Mouse (Mus musculus): Measurements from ENCODE around the gene Minos1.

Gene Minos1

DNA sequence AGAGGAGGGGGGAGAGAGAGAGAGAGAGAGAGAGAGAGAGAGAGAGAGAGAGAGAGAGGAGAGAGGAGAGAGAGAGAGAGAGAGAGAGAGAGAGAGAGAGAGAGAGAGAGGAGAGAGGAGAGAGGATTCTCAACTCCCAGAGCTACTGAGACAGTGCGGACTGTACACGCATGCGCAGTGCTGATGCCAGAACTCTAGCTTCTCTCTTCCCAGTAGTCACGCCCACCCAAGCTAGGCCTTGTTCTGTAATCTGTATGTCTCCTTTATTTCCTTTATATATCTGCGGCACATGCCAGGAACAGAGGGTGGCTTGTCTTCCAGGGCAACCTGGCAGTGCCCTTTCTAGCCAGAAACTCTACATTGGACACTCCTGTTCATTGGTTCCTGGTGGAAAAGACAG lies 66.1 kb downstream of the Minos1 start:
- DNase-seq (ENCODE audit: low spot score) = no peak

DNA sequence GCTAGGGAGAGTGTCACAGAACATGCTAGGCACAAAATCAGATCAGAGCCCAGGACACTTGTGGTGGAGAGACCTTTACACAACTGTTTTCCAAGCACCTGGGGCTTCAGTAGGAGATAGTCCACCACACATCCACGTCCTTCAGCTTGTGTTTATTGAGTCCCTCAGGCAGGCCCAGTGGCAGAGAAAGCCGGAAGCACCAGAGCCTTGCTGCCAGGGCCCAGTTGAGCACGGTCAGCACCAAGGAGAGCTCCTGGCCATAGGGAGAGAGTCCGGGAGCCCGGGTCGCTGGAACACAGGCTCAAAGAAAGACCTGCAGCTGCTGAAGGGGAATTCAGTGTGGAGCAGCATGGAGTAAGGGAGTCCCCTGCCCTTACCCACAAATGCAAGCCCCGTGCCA lies 71.3 kb downstream of the Minos1 start:
- DNase-seq (ENCODE audit: low spot score) = no peak

DNA sequence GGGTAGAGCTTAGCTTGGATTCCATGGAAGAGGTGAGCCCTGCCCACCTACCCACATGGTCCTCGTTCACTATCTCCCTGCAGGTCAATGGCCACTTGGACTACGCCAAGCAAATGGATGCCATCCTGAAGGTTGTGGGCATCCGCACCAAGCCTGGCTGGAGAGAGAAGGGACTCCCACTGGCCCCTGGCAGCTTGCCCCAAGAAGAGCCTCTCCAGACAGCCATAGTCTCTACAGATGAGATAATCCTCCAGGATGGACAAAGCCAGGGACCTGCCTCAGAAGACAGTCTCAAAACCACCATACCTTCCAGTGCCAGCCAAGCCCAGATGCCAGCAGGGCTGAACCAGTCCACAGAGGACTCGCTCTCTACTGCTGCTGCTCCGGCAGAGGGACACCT lies 72.9 kb downstream of the Minos1 start:
- no peak for DNase-seq (ENCODE audit: low spot score)

DNA sequence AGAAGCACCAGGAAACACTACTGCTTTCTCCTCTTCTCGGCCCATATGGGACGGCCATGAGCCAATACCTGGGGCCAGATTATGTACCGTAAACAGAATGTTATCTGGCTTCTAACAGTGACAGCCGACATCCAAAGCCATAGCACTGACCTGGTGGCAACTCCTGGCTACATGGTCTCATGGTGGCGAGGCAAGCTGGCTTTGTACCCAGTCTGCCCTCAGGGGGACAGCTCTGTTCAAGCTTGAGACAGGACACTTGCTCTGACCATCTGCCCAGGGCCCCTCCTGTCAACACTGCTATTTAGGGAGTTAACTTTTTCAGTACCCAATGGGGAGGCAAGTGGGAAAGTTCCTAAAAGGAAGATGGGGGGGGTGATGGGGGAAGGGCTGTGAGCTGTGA lies 73.6 kb downstream of the Minos1 start:
- no peak for DNase-seq (ENCODE audit: low spot score)

DNA sequence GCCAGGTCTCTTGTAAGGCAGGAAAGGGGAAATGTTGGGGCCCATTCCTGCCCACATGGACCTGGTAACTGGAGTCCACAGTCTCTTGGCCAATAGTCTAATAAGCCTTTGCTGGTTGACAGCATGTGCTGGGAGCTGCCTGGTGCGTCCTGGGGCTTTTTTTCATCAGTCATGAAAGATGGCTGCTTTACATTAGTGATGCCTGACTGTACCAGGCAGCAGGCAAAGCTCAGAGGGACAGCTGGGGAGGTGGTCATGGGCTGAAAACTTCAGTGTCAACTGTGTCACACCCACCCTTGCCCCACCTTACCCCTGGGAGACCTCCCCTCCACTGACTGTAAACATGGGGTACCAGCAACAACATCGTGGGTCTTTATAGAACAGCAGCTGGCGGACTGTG lies 75.2 kb downstream of the Minos1 start:
- DNase-seq (ENCODE audit: low spot score) = no peak

DNA sequence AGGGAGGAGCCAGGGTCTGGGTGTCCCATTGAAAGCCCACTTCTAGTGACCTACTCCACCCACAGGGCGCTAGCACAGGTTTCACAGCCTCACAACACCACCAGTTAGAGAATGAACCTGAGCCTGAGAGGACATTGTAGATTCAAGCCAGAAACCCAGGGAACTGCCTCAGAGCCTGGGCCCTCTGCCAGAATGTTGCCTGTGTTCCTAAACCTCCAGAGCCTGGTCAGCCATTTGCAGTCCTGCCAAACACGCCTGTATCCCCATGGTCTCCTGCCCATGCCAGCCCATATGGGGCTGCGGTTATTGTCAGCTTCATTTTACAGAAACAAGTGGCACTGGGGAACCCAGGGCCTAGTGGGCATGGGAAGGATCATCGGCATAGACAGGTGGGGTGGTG lies 75.6 kb downstream of the Minos1 start:
- DNase-seq (ENCODE audit: low spot score) = no peak

DNA sequence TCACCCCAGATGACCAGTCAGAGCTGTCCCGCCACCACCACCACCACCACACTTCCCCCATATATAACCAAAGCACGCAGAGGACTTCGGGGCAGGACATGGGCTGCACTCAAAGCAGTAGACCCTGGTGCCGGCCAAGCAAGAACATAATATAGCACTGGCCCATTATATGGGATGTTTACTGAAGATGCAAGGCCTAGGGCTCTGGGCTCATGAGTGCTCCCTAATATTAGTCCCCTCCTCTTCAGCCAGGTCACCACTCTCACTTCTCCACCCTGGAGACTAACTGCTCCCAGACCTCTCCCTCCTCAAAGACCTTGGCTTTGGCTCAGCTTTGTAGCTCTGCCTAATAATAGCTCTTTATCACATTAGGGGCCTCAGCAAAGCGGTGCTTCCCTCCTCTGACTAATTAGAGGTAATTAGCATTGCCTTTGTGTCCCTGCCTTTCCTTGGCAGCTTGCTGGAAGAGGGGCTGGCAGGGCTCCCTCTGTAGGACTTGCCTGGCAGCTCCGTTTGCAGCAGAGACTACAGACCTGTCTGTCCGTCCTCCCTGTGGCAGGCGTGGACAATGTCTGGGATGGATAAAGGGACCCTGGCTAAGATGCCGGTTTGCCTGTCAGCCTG lies 76.5 kb downstream of the Minos1 start:
- DNase-seq (ENCODE audit: low spot score) = no peak

DNA sequence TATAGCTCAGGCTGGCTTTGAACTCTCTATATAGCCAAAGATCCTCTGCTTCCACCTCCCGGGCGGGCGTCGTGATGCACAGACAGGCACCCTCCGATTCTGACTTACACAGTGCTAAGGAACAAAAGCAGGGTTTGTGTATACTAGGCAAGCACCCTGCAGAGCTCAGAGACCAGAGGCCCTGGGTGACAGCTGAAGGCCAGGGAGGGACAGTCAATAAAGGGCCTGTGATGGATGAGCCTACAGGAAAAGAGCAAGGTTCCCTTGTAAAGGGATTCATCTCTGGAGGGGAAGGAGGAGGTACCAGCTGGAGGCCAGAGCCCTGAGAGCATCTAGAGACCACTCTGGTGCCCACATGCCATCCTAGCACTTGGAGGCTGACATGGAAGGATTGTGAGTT lies 77.5 kb downstream of the Minos1 start:
- DNase-seq (ENCODE audit: low spot score) = no peak

DNA sequence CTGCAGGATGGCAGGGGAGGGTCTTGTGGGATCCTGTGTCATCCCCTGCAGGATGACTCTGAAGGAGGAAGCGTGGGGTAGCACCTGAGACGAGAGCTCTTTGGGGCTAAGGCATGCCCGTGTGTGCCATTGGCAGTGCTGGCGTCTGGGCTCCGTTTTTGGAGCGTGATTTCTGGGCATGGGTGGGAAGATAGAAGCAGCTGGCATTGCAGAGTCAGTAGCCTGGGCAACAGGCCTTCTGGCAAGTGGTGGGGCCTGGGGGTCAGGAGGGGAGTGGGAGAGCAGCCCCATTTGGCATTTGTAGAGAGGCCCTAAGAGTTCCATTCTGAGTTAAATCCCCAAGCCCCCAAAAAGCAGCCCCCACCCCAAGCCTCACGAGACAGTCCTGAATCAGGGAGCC lies 78.1 kb downstream of the Minos1 start:
- DNase-seq (ENCODE audit: low spot score) = no peak
